23 mouse cellular contexts compared by ENCODE assay signal in the genomic region with DNA sequence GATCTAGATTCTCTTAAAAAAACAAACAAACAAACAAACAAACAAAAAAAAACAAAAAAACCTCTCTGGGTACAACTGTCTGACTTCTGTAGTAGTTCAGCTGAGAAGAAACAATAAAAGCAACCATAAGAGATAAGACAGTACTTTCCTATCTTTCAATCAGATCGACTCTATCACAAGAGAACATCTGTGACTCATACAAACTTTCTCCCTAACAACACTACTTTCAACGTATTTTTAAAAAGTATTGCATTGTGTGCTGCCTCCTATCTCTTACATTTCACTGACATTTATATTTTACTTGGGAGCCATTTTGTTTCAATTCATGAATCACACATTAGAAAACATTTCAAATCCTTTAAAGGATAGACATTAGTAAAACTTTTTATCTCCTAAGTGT. TPM values are rescaled to one million over a fixed set of nuclear protein-coding genes. Genes with fewer than 3 reads are reported as not detected.
A peak's percentile ranks its signal among the peaks of the same experiment; 100 is the strongest.
DNase-seq lines count a peak whose midpoint lies in the region; ATAC-seq and TF ChIP-seq lines count a peak whose summit lies in the region.
"Had no signal": no experiment of that assay in that cellular context is flagged by ENCODE, and none has a peak within 500 bp of the region (broad histone marks: within the 10 kb centered on the region; RNA-seq: fewer than 3 reads in every experiment).

No protein-coding gene starts in this region.

- no peaks in the 10 kb centered on the region for H3K9me3 ChIP-seq in G1E (replicated peaks)
- H3K9me3 ChIP-seq: embryonic facial prominence, embryonic 10.5 days; embryonic facial prominence, embryonic 12.5 days; forebrain, embryonic 13.5 days; forebrain, embryonic 15.5 days had no signal

- no peaks in the 10 kb centered on the region for H3K27me3 ChIP-seq in G1E (ENCODE audit: insufficient read depth, low read length)
- H3K27me3 ChIP-seq: CH12.LX; embryonic facial prominence, embryonic 12.5 days; forebrain, embryonic 13.5 days; forebrain, embryonic 15.5 days; Patski had no signal

- DNase-seq in CD4-positive helper T cell, adult 2 months (ENCODE audit: low read depth, low spot score), result peak; percentile 6
- DNase-seq in G1E (ENCODE audit: low spot score), result no peak
- no peak for DNase-seq in left cerebral cortex, adult 11 months (ENCODE audit: low spot score)
- DNase-seq in adrenal gland, postnatal 36 days, result no peak
- no peak for DNase-seq in lung, postnatal 10 days
- DNase-seq in adrenal gland, postnatal 14 days, result no peak
- DNase-seq: adrenal gland, adult 2 months; adrenal gland, postnatal 10 days; B cell, adult 2 months; cerebellum, adult 11 months; cerebellum, adult 18-20 months; cerebellum, adult 8-10 months; cerebellum, adult 9-11 months; cerebellum, postnatal 14 days; forebrain, postnatal 0 days had no signal

- peak; percentile 78 for ATAC-seq in G1E (ENCODE audit: extremely low read depth, insufficient number of reproducible peaks, low FRiP score, poor library complexity, severe bottlenecking)
- peak; percentile 28 for ATAC-seq in activated CD4-positive, CD25-positive, alpha-beta regulatory T cell, adult 4 months
- ATAC-seq in inflammation-experienced regulatory T-cells, adult 6 months, result peak; percentile 48
- ATAC-seq: forebrain, embryonic 13.5 days; forebrain, embryonic 15.5 days; forebrain, postnatal 0 days; Patski had no signal

- no peak for TF ChIP-seq CTCF in G1E (IDR thresholded peaks at IDR 0.05; ENCODE audit: low read depth, low read length)

- H3K4me1 ChIP-seq in G1E (ENCODE audit: insufficient read depth, low read depth, low read length), result peaks cover 5% of the 10 kb centered on the region; the same call in 1 of the 2 replicates
- H3K4me1 ChIP-seq: embryonic facial prominence, embryonic 10.5 days; embryonic facial prominence, embryonic 12.5 days; forebrain, embryonic 13.5 days; forebrain, embryonic 15.5 days had no signal

- no peak overlapping the region for H3K4me3 ChIP-seq in G1E (ENCODE audit: low read depth, low read length)
- H3K4me3 ChIP-seq: embryonic facial prominence, embryonic 10.5 days; embryonic facial prominence, embryonic 12.5 days; forebrain, embryonic 13.5 days; forebrain, embryonic 15.5 days had no signal

- H3K36me3 ChIP-seq in G1E (replicated peaks), result peaks cover 49% of the 10 kb centered on the region

RNA-seq across cellular contexts. Expression of a gene that starts 14.2 kb away (rescaled TPM):
- 45.8 and 48.0 TPM in 2 replicates for total RNA-seq in G1E (2014; fragmentation: Nextera tagmentation)
- 13.4 and 15.2 TPM in 2 replicates for total RNA-seq in G1E (2017)
- polyA plus RNA-seq in G1E (2012), result 0.92 and 1.0 TPM in 2 replicates
- 10 to 100 TPM; 19.8 to 23.9 TPM for polyA plus RNA-seq in activated CD4-positive, CD25-positive, alpha-beta regulatory T cell, adult 4 months (2017; shearing (Covaris generic))
- polyA plus RNA-seq in inflammation-experienced regulatory T-cells, adult 6 months (2017; shearing (Covaris generic)), result 10 to 100 TPM; 20.2 to 32.2 (median 22.8) TPM
- 10 to 100 TPM; 40.3 to 47.4 TPM for total RNA-seq in adrenal gland, postnatal 36 days (2021)
- 41.6 and 46.8 TPM in 2 replicates for total RNA-seq in adrenal gland, postnatal 14 days (2021)

RNA-seq across cellular contexts. Expression of a gene that starts 15.0 kb away (rescaled TPM):
- 340 and 363 TPM in 2 replicates for total RNA-seq in G1E (2014; fragmentation: Nextera tagmentation)
- total RNA-seq in G1E (2017), result 194 and 233 TPM in 2 replicates
- 22.1 and 23.7 TPM in 2 replicates for polyA plus RNA-seq in G1E (2012)
- 100 to 1,000 TPM; 103 to 115 TPM for polyA plus RNA-seq in activated CD4-positive, CD25-positive, alpha-beta regulatory T cell, adult 4 months (2017; shearing (Covaris generic))
- polyA plus RNA-seq in inflammation-experienced regulatory T-cells, adult 6 months (2017; shearing (Covaris generic)), result 100 to 1,000 TPM in 2 of 3 experiments, 10 to 100 TPM in 1; 95.1 to 114 (median 114) TPM
- 10 to 100 TPM; 67.2 to 68.3 TPM for total RNA-seq in adrenal gland, postnatal 36 days (2021)
- 52.6 and 62.3 TPM in 2 replicates for total RNA-seq in adrenal gland, postnatal 14 days (2021)

Comparison
In these comparisons a context has a peak if more than half of its experiments do, and no peak if none do; other contexts are left out.
1. ATAC-seq: peak in every context shown above with its lines; median percentile 78 in G1E; 48 in inflammation-experienced regulatory T-cells, adult 6 months; 28 in activated CD4-positive, CD25-positive, alpha-beta regulatory T cell, adult 4 months.